ENCODE assay signal across 8 mouse cellular contexts in genomic region chr7:101998194-101998927, GRCm38 (mm10). TPM values are rescaled to one million over a fixed set of nuclear protein-coding genes. Genes with fewer than 3 reads are reported as not detected.
A peak's percentile ranks its signal among the peaks of the same experiment; 100 is the strongest.
DNase-seq lines count a peak whose midpoint lies in the region; ATAC-seq lines count a peak whose summit lies in the region.

No protein-coding gene starts in this region.

- DNase-seq in 3T3-L1 (ENCODE audit: low read depth, low spot score) (peak; percentile 75), liver (peak; percentile 80)
- peak; percentile 92 for DNase-seq in adrenal gland, postnatal 14 days
- peak; percentile 72 for DNase-seq in embryo, embryonic 9.5 days (ENCODE audit: extremely low spot score)
- peak; percentile 88 to 91 for DNase-seq in heart, adult 18-20 months
- peak; percentile 35 to 62 for DNase-seq in natural killer cell, adult 2 months (ENCODE audit: low spot score in 2 of 2)
- peak; percentile 80 for DNase-seq in splenic B cell, adult 2 months (ENCODE audit: low read depth, low spot score)

- peak; percentile 57 for ATAC-seq in kidney, embryonic 15.5 days (replicated peaks; ENCODE audit: low FRiP score)

- no peaks in the 10 kb centered on the region for H3K9me3 ChIP-seq in kidney, embryonic 15.5 days (replicated peaks)

- H3K36me3 ChIP-seq in kidney, embryonic 15.5 days = peaks cover 100% of the 10 kb centered on the region
- H3K36me3 ChIP-seq in splenic B cell, adult 2 months (ENCODE audit: control insufficient read depth, insufficient read depth, low read length, poor library complexity, severe bottlenecking) = peaks cover 27% of the 10 kb centered on the region

- no peaks in the 10 kb centered on the region for H3K27me3 ChIP-seq in kidney, embryonic 15.5 days
- H3K27me3 ChIP-seq in splenic B cell, adult 2 months (ENCODE audit: control insufficient read depth, insufficient read depth, low read length, poor library complexity, severe bottlenecking) = no peaks in the 10 kb centered on the region

- 43% methylated on average over 14 of the region's 14 CpGs for WGBS in kidney, embryonic 15.5 days

- H3K9ac ChIP-seq in kidney, embryonic 15.5 days = no peak overlapping the region

- peaks cover 23% of the 10 kb centered on the region for H3K4me1 ChIP-seq in kidney, embryonic 15.5 days

- no peak overlapping the region for H3K4me2 ChIP-seq in kidney, embryonic 15.5 days

- no peak overlapping the region for H3K4me3 ChIP-seq in kidney, embryonic 15.5 days (replicated peaks)

- peak overlapping the region; percentile 86 for H3K27ac ChIP-seq in kidney, embryonic 15.5 days

RNA-seq across cellular contexts. Expression of gene Il18bp, which starts 20.1 kb away (rescaled TPM):
- total RNA-seq in adrenal gland, postnatal 14 days (2021) = 5.6 and 5.8 TPM in 2 replicates
- total RNA-seq in heart, adult 18-20 months (2021) = 10 to 100 TPM in 1 of 2 experiments, 1 to 10 TPM in 1; 7.4 to 11.9 TPM
- 2.5 and 3.0 TPM in 2 replicates for polyA plus RNA-seq in kidney, embryonic 15.5 days (2015; fragmentation: Nextera tagmentation; extraction: Ambion mirVana)
